Mouse (Mus musculus): ENCODE results near the gene Nat9.

DNA sequence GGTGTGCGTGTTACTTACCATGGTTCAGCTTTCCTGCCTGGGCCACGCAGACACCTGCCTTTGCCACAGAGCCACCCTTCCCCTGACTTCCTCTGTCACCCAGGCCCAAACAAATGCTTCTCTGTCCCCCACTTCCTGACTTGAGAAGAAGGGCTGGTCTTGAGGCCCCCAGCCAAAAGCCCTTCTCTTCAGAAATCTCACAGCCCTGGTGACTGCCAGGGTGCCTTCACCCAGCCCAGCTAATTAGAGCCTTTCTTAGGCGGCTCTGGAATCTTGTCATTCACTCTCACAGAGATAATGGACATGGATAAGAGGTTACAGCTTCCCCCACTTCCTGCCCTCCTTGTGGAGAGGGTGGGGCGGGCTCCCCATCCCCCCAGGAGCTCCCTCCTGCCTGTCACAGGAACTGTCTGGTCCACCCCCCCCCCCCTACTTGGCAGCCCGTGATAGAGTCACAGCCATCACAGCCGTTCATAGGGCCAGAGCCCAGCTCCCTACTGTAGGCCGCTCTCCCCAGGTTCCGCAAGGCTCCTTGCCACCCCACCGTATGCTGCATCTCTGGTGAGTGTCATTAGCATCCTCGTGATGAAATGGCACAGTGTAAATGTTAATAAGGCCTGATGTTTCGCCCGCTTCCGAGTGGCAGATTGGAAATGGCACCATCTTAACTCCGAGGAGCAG, 39.3 kb upstream of the Nat9 start:
- TF ChIP-seq CTCF (IDR thresholded peaks at IDR 0.05; ENCODE audit: low read depth, low read length) (no peak), POLR2AphosphoS5 (IDR thresholded peaks at IDR 0.05; ENCODE audit: insufficient replicate concordance, low read depth, low read length) (no peak)
